Mouse (Mus musculus): Measurements from ENCODE around the gene Nipal4. TPM values are rescaled to one million over a fixed set of nuclear protein-coding genes. Genes with fewer than 3 reads are reported as not detected.

The Nipal4 gene
- polyA plus RNA-seq, 1 experiment: 0.02 TPM

DNA sequence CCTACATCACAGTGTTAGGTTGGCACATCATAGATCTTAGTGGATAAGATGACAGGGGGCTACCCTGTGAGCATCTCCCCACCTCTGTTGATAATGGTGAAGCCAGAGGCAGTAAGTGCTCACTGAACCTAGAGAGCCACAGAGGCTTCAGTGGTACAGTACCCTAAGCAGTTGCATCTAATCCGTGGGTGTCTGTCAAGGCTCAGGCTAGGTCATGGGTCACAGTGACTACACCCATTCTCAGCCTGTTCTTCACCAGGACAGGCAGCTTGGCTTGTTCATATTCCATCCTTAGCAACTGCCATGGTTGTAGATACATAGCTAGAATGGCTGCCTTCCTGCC lies 55.4 kb downstream of the Nipal4 start:
- Histone ChIP-seq H3K36me3 (ENCODE audit: control insufficient read depth, insufficient read depth) (peaks cover 29% of the 10 kb centered on the region), H3ac (ENCODE audit: control insufficient read depth, insufficient read length) (no peak overlapping the region)
- TF ChIP-seq POLR2AphosphoS2 (IDR thresholded peaks at IDR 0.05; ENCODE audit: insufficient read length, low read depth): no peak
- no peak for TF ChIP-seq POLR2A (IDR thresholded peaks at IDR 0.05; ENCODE audit: insufficient read length, low read depth)

DNA sequence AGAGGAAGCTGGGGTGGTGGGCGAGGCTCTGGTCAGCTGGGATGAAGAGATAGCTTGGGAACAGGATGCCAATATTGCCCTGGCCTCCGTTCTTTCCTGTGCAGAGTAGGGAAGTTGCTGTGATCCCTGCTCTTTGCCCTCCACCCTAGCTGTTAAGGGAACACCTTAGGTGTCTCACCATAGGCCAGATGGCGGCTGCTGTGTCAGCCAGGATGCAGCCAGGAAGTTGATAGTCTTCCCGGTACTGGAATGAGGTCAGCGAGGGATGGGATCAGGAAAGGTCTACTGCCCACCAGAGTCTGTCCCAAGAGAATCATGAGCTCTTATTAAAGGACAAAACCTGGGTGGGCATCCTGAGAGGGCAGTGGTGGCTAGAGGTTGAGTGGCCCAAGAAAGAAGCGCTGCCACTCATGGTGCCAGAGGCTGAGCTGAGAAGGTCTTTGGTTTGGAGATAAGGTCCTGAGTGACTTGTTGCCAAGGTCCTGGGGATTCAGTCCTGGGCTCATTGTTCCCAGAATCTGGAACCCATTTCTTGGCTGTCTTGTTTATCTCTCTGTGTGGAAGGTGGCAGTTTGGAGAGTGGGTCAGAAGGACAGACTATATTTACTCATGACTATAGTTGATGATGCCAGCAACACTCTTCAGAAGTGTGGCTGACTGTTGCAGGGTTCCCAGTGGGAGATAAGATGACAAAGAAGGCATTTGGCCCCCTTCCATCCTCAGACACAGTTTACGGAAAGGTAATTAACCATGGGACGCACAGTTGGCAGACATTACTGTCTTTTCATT lies 56.0 kb downstream of the Nipal4 start:
- H3K36me3 ChIP-seq (ENCODE audit: control insufficient read depth, insufficient read depth): peaks cover 29% of the 10 kb centered on the region
- no peaks in the 10 kb centered on the region for H3K27me3 ChIP-seq (ENCODE audit: control insufficient read depth, insufficient read depth, insufficient read length)
- H3K79me2 ChIP-seq (ENCODE audit: control insufficient read depth, insufficient read depth): no peaks in the 10 kb centered on the region
- H3ac ChIP-seq (ENCODE audit: control insufficient read depth, insufficient read length): no peak overlapping the region
- H3K4me3 ChIP-seq: no peak overlapping the region
- H3K4me2 ChIP-seq (ENCODE audit: low read depth): no peak overlapping the region
- TF ChIP-seq POLR2A (IDR thresholded peaks at IDR 0.05; ENCODE audit: insufficient read length, low read depth) (no peak), E2F4 (IDR thresholded peaks at IDR 0.05; ENCODE audit: insufficient read depth) (no peak), POLR2AphosphoS2 (IDR thresholded peaks at IDR 0.05; ENCODE audit: insufficient read length, low read depth) (peak; percentile 10)

More for the DNA sequence above, 55.4 kb downstream of the Nipal4 start:
- Histone ChIP-seq H3K4me3 (no peak overlapping the region), H3K79me2 (ENCODE audit: control insufficient read depth, insufficient read depth) (no peaks in the 10 kb centered on the region), H3K27me3 (ENCODE audit: control insufficient read depth, insufficient read depth, insufficient read length) (no peaks in the 10 kb centered on the region), H3K4me2 (ENCODE audit: low read depth) (no peak overlapping the region)

DNA sequence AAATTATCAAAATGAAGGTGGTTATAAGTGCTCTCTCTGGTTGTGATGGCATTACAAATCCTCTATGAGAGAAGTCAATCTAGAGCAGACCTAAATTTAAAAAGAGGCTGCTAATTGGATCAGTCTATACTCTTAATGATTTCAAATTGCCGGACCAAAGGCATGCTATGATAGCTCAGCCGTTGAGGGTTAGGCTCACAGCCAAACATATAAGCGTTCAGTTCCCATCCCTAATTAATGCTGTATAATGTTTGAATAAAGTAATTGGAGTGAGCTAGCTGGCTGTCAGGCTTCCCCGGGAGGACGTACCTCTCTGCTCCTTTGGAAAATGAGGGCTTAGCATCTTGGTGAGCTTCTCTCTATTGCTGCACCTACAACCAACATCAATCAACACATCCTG lies 57.1 kb downstream of the Nipal4 start:
- no peaks in the 10 kb centered on the region for H3K79me2 ChIP-seq (ENCODE audit: control insufficient read depth, insufficient read depth)
- no peak overlapping the region for H3K4me2 ChIP-seq (ENCODE audit: low read depth)
- H3ac ChIP-seq (ENCODE audit: control insufficient read depth, insufficient read length): no peak overlapping the region
- H3K36me3 ChIP-seq (ENCODE audit: control insufficient read depth, insufficient read depth): peaks cover 29% of the 10 kb centered on the region
- no peaks in the 10 kb centered on the region for H3K27me3 ChIP-seq (ENCODE audit: control insufficient read depth, insufficient read depth, insufficient read length)
- H3K4me3 ChIP-seq: no peak overlapping the region
- TF ChIP-seq MAX (IDR thresholded peaks at IDR 0.05; ENCODE audit: low read depth): no peak
- TF ChIP-seq USF1 (IDR thresholded peaks at IDR 0.05; ENCODE audit: low read depth): no peak
- TF ChIP-seq TCF12 (IDR thresholded peaks at IDR 0.05; ENCODE audit: insufficient read depth, poor library complexity, severe bottlenecking): no peak
- no peak for TF ChIP-seq POLR2A (IDR thresholded peaks at IDR 0.05; ENCODE audit: insufficient read length, low read depth)
- no peak for TF ChIP-seq SRF (IDR thresholded peaks at IDR 0.05; ENCODE audit: control insufficient read depth, insufficient read length, low read depth)
- no peak for TF ChIP-seq MYOG (IDR thresholded peaks at IDR 0.05; ENCODE audit: control insufficient read depth in 1 of 3, insufficient read depth in 1 of 3, insufficient read length in 2 of 3, low read depth in 2 of 3)
- no peak for TF ChIP-seq REST (IDR thresholded peaks at IDR 0.05; ENCODE audit: insufficient read depth, insufficient read length)
- no peak for TF ChIP-seq MYOD1 (IDR thresholded peaks at IDR 0.05; ENCODE audit: control insufficient read depth in 1 of 3, insufficient read length in 2 of 3, low read depth in 2 of 3)
- no peak for TF ChIP-seq POLR2AphosphoS2 (IDR thresholded peaks at IDR 0.05; ENCODE audit: insufficient read length, low read depth)
- no peak for TF ChIP-seq E2F4 (IDR thresholded peaks at IDR 0.05; ENCODE audit: insufficient read depth)
- TF ChIP-seq CEBPB (IDR thresholded peaks at IDR 0.05; ENCODE audit: insufficient read depth, poor library complexity, severe bottlenecking): no peak
- TF ChIP-seq TCF3 (IDR thresholded peaks at IDR 0.05; ENCODE audit: insufficient read length, low read depth): no peak

DNA sequence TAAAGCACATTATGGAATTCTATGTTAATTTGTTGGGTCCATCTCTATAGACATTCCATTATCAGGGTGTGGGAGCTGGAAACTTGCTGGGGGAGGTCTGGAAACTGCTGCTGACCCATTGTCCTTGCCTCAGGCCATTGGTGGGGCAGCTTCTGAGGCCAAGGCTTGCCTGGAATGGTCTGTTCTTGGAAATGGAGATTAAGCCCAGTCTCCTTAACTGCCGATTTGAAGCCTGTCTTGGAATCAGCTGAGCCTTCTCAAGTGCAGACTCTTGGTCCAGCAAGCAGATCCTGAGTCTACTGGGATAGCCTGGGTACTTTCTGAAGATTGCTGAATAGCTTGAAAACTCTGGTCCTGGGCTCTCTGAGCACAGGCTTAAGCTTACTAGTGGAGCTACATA lies 59.3 kb downstream of the Nipal4 start:
- Histone ChIP-seq H3K4me2 (ENCODE audit: low read depth) (no peak overlapping the region), H3K4me3 (no peak overlapping the region), H3ac (ENCODE audit: control insufficient read depth, insufficient read length) (no peak overlapping the region), H3K36me3 (ENCODE audit: control insufficient read depth, insufficient read depth) (peaks cover 35% of the 10 kb centered on the region), H3K27me3 (ENCODE audit: control insufficient read depth, insufficient read depth, insufficient read length) (no peaks in the 10 kb centered on the region), H3K79me2 (ENCODE audit: control insufficient read depth, insufficient read depth) (peaks cover 7% of the 10 kb centered on the region)
- TF ChIP-seq POLR2AphosphoS2 (IDR thresholded peaks at IDR 0.05; ENCODE audit: insufficient read length, low read depth): no peak
- no peak for TF ChIP-seq TCF3 (IDR thresholded peaks at IDR 0.05; ENCODE audit: insufficient read length, low read depth)
- no peak for TF ChIP-seq CEBPB (IDR thresholded peaks at IDR 0.05; ENCODE audit: insufficient read depth, poor library complexity, severe bottlenecking)
- TF ChIP-seq TCF12 (IDR thresholded peaks at IDR 0.05; ENCODE audit: insufficient read depth, poor library complexity, severe bottlenecking): no peak
- TF ChIP-seq SRF (IDR thresholded peaks at IDR 0.05; ENCODE audit: control insufficient read depth, insufficient read length, low read depth): no peak

DNA sequence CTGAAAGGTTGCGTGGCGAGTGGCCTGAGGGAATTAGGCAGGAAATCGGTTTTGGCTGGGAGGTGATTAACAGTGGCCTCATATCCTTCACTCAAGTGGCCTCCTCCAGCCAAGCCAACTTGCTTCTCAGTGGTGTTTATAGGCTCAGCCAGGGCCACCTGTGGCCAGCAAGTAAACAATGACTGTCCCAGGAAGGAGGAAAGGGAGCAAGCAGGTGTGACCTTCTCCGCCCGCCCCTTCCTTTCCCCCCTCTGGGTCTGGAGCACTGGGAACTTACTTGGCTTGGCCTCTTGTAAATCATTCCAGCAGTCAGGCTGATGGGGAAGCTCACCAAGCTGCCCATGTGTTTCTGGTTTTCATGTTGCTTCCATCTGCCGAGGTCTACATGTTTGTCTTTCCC lies 64.2 kb downstream of the Nipal4 start:
- Histone ChIP-seq H3K4me2 (ENCODE audit: low read depth) (no peak overlapping the region), H3K27me3 (ENCODE audit: control insufficient read depth, insufficient read depth, insufficient read length) (no peaks in the 10 kb centered on the region), H3K79me2 (ENCODE audit: control insufficient read depth, insufficient read depth) (peaks cover 7% of the 10 kb centered on the region), H3K4me3 (no peak overlapping the region), H3K36me3 (ENCODE audit: control insufficient read depth, insufficient read depth) (peaks cover 51% of the 10 kb centered on the region), H3ac (ENCODE audit: control insufficient read depth, insufficient read length) (no peak overlapping the region)
- no peak for TF ChIP-seq POLR2A (IDR thresholded peaks at IDR 0.05; ENCODE audit: insufficient read length, low read depth)
- peak in 1 of 3 experiments; percentile 9 for TF ChIP-seq MYOG (IDR thresholded peaks at IDR 0.05; ENCODE audit: control insufficient read depth in 1 of 3, insufficient read depth in 1 of 3, insufficient read length in 2 of 3, low read depth in 2 of 3)
- peak in 1 of 3 experiments; percentile 22 for TF ChIP-seq MYOD1 (IDR thresholded peaks at IDR 0.05; ENCODE audit: control insufficient read depth in 1 of 3, insufficient read length in 2 of 3, low read depth in 2 of 3)

Other genes with a start within 250 kb of the Nipal4 start
- gene Lsm11, start 221.6 kb downstream of the Nipal4 start, polyA plus RNA-seq (2012; fragmentation: generic; extraction: Trizol): 5.4 TPM
- 14.8 TPM for gene Thg1l, start 211.0 kb downstream of the Nipal4 start, polyA plus RNA-seq (2012; fragmentation: generic; extraction: Trizol)
- gene Sox30, start 186.2 kb downstream of the Nipal4 start, polyA plus RNA-seq (2012; fragmentation: generic; extraction: Trizol): not detected
- gene Gm12166, start 114.2 kb downstream of the Nipal4 start, polyA plus RNA-seq (2012; fragmentation: generic; extraction: Trizol): 4.3 TPM
- gene Adam19, start 110.5 kb downstream of the Nipal4 start, polyA plus RNA-seq (2012; fragmentation: generic; extraction: Trizol): 43.2 TPM
- 0.74 TPM for gene Fndc9, start 69.0 kb upstream of the Nipal4 start, polyA plus RNA-seq (2012; fragmentation: generic; extraction: Trizol)
- gene Cyfip2, start 146.4 kb upstream of the Nipal4 start, polyA plus RNA-seq (2012; fragmentation: generic; extraction: Trizol): 16.9 TPM
- gene Itk, start 223.0 kb upstream of the Nipal4 start, polyA plus RNA-seq (2012; fragmentation: generic; extraction: Trizol): 0.01 TPM
- 2.3 TPM for gene Fam71b, start 230.1 kb upstream of the Nipal4 start, polyA plus RNA-seq (2012; fragmentation: generic; extraction: Trizol)

Data from myocyte (in vitro differentiated cells).